Mouse (Mus musculus): ENCODE measurements around the gene 4931409K22Rik.

GRCm38 (mm10) chr5:24595786-24596380 lies 39.3 kb upstream of the 4931409K22Rik start:
- TF ChIP-seq EP300 (IDR thresholded peaks at IDR 0.05; ENCODE audit: insufficient read depth, low read depth, low read length): no peak
- no peak for TF ChIP-seq CTCF (IDR thresholded peaks at IDR 0.05; ENCODE audit: low read depth, low read length)
